Mouse (Mus musculus): ENCODE measurements around the gene Cblb.

DNA sequence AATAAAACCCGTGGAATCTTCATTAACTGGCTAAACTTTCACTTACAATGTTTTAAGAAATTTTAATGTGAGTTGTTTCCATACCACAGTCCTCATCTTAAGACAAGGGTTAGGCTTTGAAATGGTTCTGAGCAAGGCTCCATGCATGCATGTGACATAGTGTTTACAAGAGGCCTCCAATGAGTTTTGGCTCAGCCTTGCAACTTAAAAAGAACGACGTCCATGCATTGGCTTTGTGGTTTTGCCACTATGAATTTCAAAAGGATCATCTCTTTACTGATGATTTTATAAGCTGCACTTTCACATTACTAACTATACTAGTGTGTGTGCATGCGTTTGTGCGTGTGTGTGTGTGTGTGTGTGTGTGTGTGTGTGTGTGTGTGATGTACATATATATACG, 21.6 kb upstream of the Cblb start:
- TF ChIP-seq CTCF (IDR thresholded peaks at IDR 0.05; ENCODE audit: low read depth) (no peak), EP300 (IDR thresholded peaks at IDR 0.05; ENCODE audit: low read depth) (no peak)

All from liver, embryonic 14.5 days (tissue).